In genomic region chr13:53426507-53426906, GRCm38 (mm10) we compare ENCODE assay signal across 9 mouse cellular contexts. TPM values are rescaled to one million over a fixed set of nuclear protein-coding genes. Genes with fewer than 3 reads are reported as not detected.
DNase-seq lines count a peak whose midpoint lies in the region; ATAC-seq and TF ChIP-seq lines count a peak whose summit lies in the region.
"Had no signal": no experiment of that assay in that cellular context is flagged by ENCODE, and none has a peak within 500 bp of the region (broad histone marks: within the 10 kb centered on the region; RNA-seq: fewer than 3 reads in every experiment).

No protein-coding gene starts in this region.

- DNase-seq in 3T3-L1 (ENCODE audit: low read depth, low spot score) (peak; percentile 90), ES-CJ7 (ENCODE audit: low read depth, low spot score) (peak; percentile 96)
- DNase-seq in c-Kit-positive CD71-positive TER-119-positive erythroid progenitor cells, embryonic 14.5 days (ENCODE audit: low spot score) = peak; percentile 72
- DNase-seq in frontal cortex, postnatal 10 days (ENCODE audit: low spot score in 2 of 2) = peak; percentile 66 to 74
- DNase-seq in kidney, postnatal 0 days (ENCODE audit: low spot score) = peak; percentile 84
- DNase-seq in liver, embryonic 11.5 days (ENCODE audit: low spot score) = peak; percentile 44
- DNase-seq in retina, postnatal 1 day = peak; percentile 95
- peak; percentile 92 for DNase-seq in thymus, postnatal 4 days

- H3K4me2 ChIP-seq in kidney, postnatal 0 days (ENCODE audit: low read length) = no peak overlapping the region
- H3K4me2 ChIP-seq in liver, embryonic 11.5 days = no peak overlapping the region

- TF ChIP-seq CTCF in kidney, postnatal 0 days (IDR thresholded peaks at IDR 0.05; ENCODE audit: low read depth) = peak; percentile 100

- 26% methylated on average over 7 of the region's 7 CpGs for WGBS in kidney, postnatal 0 days
- 24% methylated on average over 7 of the region's 7 CpGs for WGBS in liver, embryonic 11.5 days

- H3K27me3 ChIP-seq in kidney, postnatal 0 days (ENCODE audit: insufficient read depth, low read length) = no peaks in the 10 kb centered on the region
- H3K27me3 ChIP-seq in liver, embryonic 11.5 days (replicated peaks; ENCODE audit: control insufficient read depth, insufficient read depth, low read length) = no peaks in the 10 kb centered on the region

- H3K4me3 ChIP-seq in kidney, postnatal 0 days (replicated peaks; ENCODE audit: low read depth, low read length) = no peak overlapping the region
- no peak overlapping the region for H3K4me3 ChIP-seq in liver, embryonic 11.5 days (ENCODE audit: low read depth, low read length)

- no peaks in the 10 kb centered on the region for H3K4me1 ChIP-seq in kidney, postnatal 0 days (replicated peaks; ENCODE audit: insufficient read depth, low read length)
- H3K4me1 ChIP-seq in liver, embryonic 11.5 days (replicated peaks; ENCODE audit: control insufficient read depth, insufficient read depth, low read length) = no peaks in the 10 kb centered on the region

- no peak overlapping the region for H3K27ac ChIP-seq in kidney, postnatal 0 days
- no peak overlapping the region for H3K27ac ChIP-seq in liver, embryonic 11.5 days (ENCODE audit: low read depth, low read length)

- no peaks in the 10 kb centered on the region for H3K36me3 ChIP-seq in kidney, postnatal 0 days (ENCODE audit: insufficient read depth, low read length)
- H3K36me3 ChIP-seq in liver, embryonic 11.5 days (ENCODE audit: control insufficient read depth, insufficient read depth, low read length) = no peaks in the 10 kb centered on the region

- H3K9me3 ChIP-seq in kidney, postnatal 0 days (replicated peaks; ENCODE audit: low read length) = no peaks in the 10 kb centered on the region
- 0 out of 2 replicates have a peak, but pooled peaks cover 3% of the 10 kb centered on the region for H3K9me3 ChIP-seq in liver, embryonic 11.5 days (ENCODE audit: control insufficient read depth, low read length)

- ATAC-seq in kidney, postnatal 0 days (replicated peaks; ENCODE audit: low FRiP score, low read depth) = no peak
- ATAC-seq in liver, embryonic 11.5 days (replicated peaks; ENCODE audit: low FRiP score) = no peak

- H3K9ac ChIP-seq in kidney, postnatal 0 days (ENCODE audit: low read depth, low read length) = no peak overlapping the region
- H3K9ac ChIP-seq in liver, embryonic 11.5 days (ENCODE audit: low read depth, low read length) = no peak overlapping the region

RNA-seq across cellular contexts. Expression of gene Msx2, which starts 46.4 kb away (rescaled TPM):
- 1.0 and 1.4 TPM in 2 replicates for polyA plus RNA-seq in kidney, postnatal 0 days (2015; fragmentation: Nextera tagmentation; extraction: Ambion mirVana)
- 2.4 and 3.1 TPM in 2 replicates for polyA plus RNA-seq in liver, embryonic 11.5 days (2014; fragmentation: Nextera tagmentation; extraction: Ambion mirVana)
- polyA plus RNA-seq: liver, embryonic 16.5 days had no signal

RNA-seq across cellular contexts. Expression of gene Sptlc1, which starts 49.3 kb away (rescaled TPM):
- 35.1 and 36.0 TPM in 2 replicates for polyA plus RNA-seq in kidney, postnatal 0 days (2015; fragmentation: Nextera tagmentation; extraction: Ambion mirVana)
- 27.5 and 28.0 TPM in 2 replicates for polyA plus RNA-seq in liver, embryonic 11.5 days (2014; fragmentation: Nextera tagmentation; extraction: Ambion mirVana)

Comparison
In these comparisons a context has a peak if more than half of its experiments do, and no peak if none do; other contexts are left out.
1. DNase-seq: peak in every context shown above with its lines; median percentile 96 in ES-CJ7; 95 in retina, postnatal 1 day; 92 in thymus, postnatal 4 days; 90 in 3T3-L1; 84 in kidney, postnatal 0 days; 72 in c-Kit-positive CD71-positive TER-119-positive erythroid progenitor cells, embryonic 14.5 days; 70 in frontal cortex, postnatal 10 days; 44 in liver, embryonic 11.5 days.